Mouse (Mus musculus) C2C12 (cell line): ENCODE measurements around the gene Sema3f. TPM values are rescaled to one million over a fixed set of nuclear protein-coding genes. Genes with fewer than 3 reads are reported as not detected.

Experiments used
- H3K27me3 ChIP-seq: one replicate; pipeline ENCODE4 v1.6.1; 2011; ENCODE audit not compliant: control insufficient read depth, insufficient read depth, insufficient read length
- H3K36me3 ChIP-seq: one replicate; pipeline ENCODE4 v1.6.1; 2011; ENCODE audit not compliant: control insufficient read depth, insufficient read depth
- H3K4me3 ChIP-seq: one replicate; pipeline ENCODE4 v1.5.1; 2011; ENCODE audit warnings: mild to moderate bottlenecking, control low read depth; ENCODE audit not compliant: poor library complexity, insufficient read depth, severe bottlenecking
- H3K79me2 ChIP-seq: one replicate; pipeline ENCODE4 v1.6.1; 2011; ENCODE audit not compliant: control insufficient read depth, insufficient read depth
- H3K79me3 ChIP-seq: one replicate; pipeline ENCODE4 v1.6.1; 2011; ENCODE audit warnings: low read depth, control low read depth
- H3ac ChIP-seq: one replicate; pipeline ENCODE3; 2011; ENCODE audit warnings: low read depth; ENCODE audit not compliant: control insufficient read depth, insufficient read length
- CEBPB ChIP-seq: IDR thresholded peaks from one replicate; pipeline ENCODE4 v1.6.1; 2011; ENCODE audit warnings: low read depth, mild to moderate bottlenecking, control low read depth, moderate library complexity
- CTCF ChIP-seq: IDR thresholded peaks from one replicate; pipeline ENCODE4 v1.5.1; 2011; ENCODE audit not compliant: control insufficient read depth, insufficient read depth, insufficient read length
- FOSL1 ChIP-seq: IDR thresholded peaks from one replicate; pipeline ENCODE4 v1.8.0; 2011; ENCODE audit warnings: mild to moderate bottlenecking, low read length; ENCODE audit not compliant: poor library complexity, insufficient read depth, severe bottlenecking
- MAX ChIP-seq: IDR thresholded peaks from one replicate; pipeline ENCODE4 v1.6.1; 2011; ENCODE audit warnings: mild to moderate bottlenecking, control low read depth
- MYOD1 ChIP-seq: IDR thresholded peaks from one replicate; pipeline ENCODE4 v1.6.1; 2011; ENCODE audit warnings: low read depth; ENCODE audit not compliant: control insufficient read depth, insufficient read length
- MYOG ChIP-seq: IDR thresholded peaks from one replicate; pipeline ENCODE4 v1.6.1; 2011; ENCODE audit not compliant: control insufficient read depth, insufficient read length; ENCODE audit errors: extremely low read depth
- USF1 ChIP-seq: IDR thresholded peaks from one replicate; pipeline ENCODE4 v1.6.1; 2011; ENCODE audit warnings: low read depth, mild to moderate bottlenecking, control low read depth, moderate library complexity
- polyA plus RNA-seq: library from polyadenylated mRNA; unstranded; fragments of >200 nt; fragmentation: generic; extraction: Trizol; gene quantifications from one replicate; pipeline ENCODE4 v1.2.1, GENCODE M21; 2012; ENCODE audit warnings: missing spikeins

Gene Sema3f
- polyA plus RNA-seq, 1 experiment: 0.36 TPM

GRCm38 (mm10) chr9:107692785-107693184 lies 17.5 kb downstream of the Sema3f start:
- H3K79me2 ChIP-seq: no peaks in the 10 kb centered on the region
- no peak overlapping the region for H3ac ChIP-seq
- peaks cover 25% of the 10 kb centered on the region for H3K27me3 ChIP-seq
- no peaks in the 10 kb centered on the region for H3K36me3 ChIP-seq
- TF ChIP-seq CTCF (no peak), MAX (no peak), MYOD1 (no peak), MYOG (no peak), USF1 (no peak), FOSL1 (no peak)
- H3K4me3 ChIP-seq: no peak overlapping the region
- H3K79me3 ChIP-seq: no peaks in the 10 kb centered on the region

DNA sequence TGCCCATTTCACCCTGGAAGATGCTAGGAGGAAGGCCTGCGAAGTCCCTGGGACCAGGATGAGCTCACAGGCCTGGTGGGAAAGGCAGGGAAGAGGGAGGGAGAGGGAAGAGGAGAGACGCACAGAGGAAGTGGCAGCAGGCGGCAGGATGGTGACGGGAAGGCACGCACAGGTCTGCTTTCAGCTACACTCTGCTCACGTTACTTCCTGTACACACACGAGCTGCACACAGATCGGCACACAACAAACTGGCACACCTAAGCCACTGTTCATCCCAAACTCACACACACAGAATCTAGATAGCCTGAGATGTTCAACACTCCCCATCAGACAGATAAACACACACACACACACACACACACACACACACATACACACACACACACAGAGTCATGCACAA lies 19.9 kb downstream of the Sema3f start:
- Histone ChIP-seq H3K79me3 (no peaks in the 10 kb centered on the region), H3ac (no peak overlapping the region), H3K36me3 (no peaks in the 10 kb centered on the region), H3K4me3 (no peak overlapping the region), H3K27me3 (peaks cover 37% of the 10 kb centered on the region), H3K79me2 (no peaks in the 10 kb centered on the region)
- TF ChIP-seq USF1 (no peak), FOSL1 (no peak), MAX (no peak), MYOD1 (no peak), CTCF (no peak), CEBPB (no peak), MYOG (no peak)

- TF ChIP-seq USF1 (no peak), CEBPB (no peak), FOSL1 (no peak)
- Histone ChIP-seq H3ac (no peak overlapping the region), H3K79me2 (no peaks in the 10 kb centered on the region), H3K36me3 (no peaks in the 10 kb centered on the region), H3K27me3 (peaks cover 49% of the 10 kb centered on the region), H3K4me3 (no peak overlapping the region), H3K79me3 (no peaks in the 10 kb centered on the region)
Measured at GRCm38 (mm10) chr9:107688939-107689338, 21.3 kb downstream of the Sema3f start.

DNA sequence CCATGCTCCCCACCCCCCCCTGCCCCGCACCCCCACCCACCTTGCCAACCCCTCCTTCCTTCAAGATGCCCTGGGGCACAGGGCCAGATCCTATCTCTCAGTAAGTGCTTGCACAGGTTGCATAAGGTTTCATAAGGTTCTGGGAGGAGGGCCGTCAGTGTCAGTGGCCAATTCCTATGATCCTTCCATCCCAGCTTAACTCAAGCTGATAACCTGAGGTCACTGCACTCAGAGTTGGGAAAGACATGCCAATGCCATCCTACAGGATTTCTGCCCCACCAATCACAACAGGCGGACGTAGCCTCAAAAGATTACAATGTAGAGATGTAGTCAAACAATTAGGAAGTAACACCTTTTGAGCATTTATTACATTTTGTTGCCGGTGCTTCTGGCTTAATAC lies 21.9 kb downstream of the Sema3f start:
- H3K79me2 ChIP-seq: no peaks in the 10 kb centered on the region
- H3K79me3 ChIP-seq: no peaks in the 10 kb centered on the region
- no peak overlapping the region for H3K4me3 ChIP-seq
- H3ac ChIP-seq: no peak overlapping the region
- TF ChIP-seq CEBPB (no peak), MYOD1 (no peak), MYOG (no peak), FOSL1 (no peak), MAX (no peak), USF1 (no peak), CTCF (no peak)
- no peaks in the 10 kb centered on the region for H3K36me3 ChIP-seq
- H3K27me3 ChIP-seq: peaks cover 54% of the 10 kb centered on the region

GRCm38 (mm10) chr9:107685231-107685981 lies 24.9 kb downstream of the Sema3f start:
- H3K79me2 ChIP-seq: no peaks in the 10 kb centered on the region
- no peaks in the 10 kb centered on the region for H3K79me3 ChIP-seq
- no peaks in the 10 kb centered on the region for H3K36me3 ChIP-seq
- peaks cover 57% of the 10 kb centered on the region for H3K27me3 ChIP-seq
- no peak for TF ChIP-seq MYOG
- no peak for TF ChIP-seq USF1
- TF ChIP-seq MYOD1: no peak
- peak; percentile 70 for TF ChIP-seq CTCF
- TF ChIP-seq MAX: no peak
- H3ac ChIP-seq: no peak overlapping the region
- H3K4me3 ChIP-seq: no peak overlapping the region

GRCm38 (mm10) chr9:107682405-107682804 lies 27.9 kb downstream of the Sema3f start:
- Histone ChIP-seq H3K79me3 (no peaks in the 10 kb centered on the region), H3K4me3 (no peak overlapping the region), H3ac (no peak overlapping the region), H3K36me3 (no peaks in the 10 kb centered on the region), H3K27me3 (peaks cover 59% of the 10 kb centered on the region), H3K79me2 (no peaks in the 10 kb centered on the region)
- TF ChIP-seq USF1: no peak
- no peak for TF ChIP-seq MYOG
- TF ChIP-seq MAX: no peak
- no peak for TF ChIP-seq FOSL1
- TF ChIP-seq CEBPB: no peak
- no peak for TF ChIP-seq MYOD1
- TF ChIP-seq CTCF: no peak
